Mouse (Mus musculus): ENCODE results near the gene Sec1.
A peak's percentile ranks its signal among the peaks of the same experiment; 100 is the strongest.
"Not testable (repeated sequence)": the region's sequence is repeated elsewhere in the genome, so short reads cannot be mapped to it uniquely, and the experiment has no call there.

The Sec1 gene

DNA sequence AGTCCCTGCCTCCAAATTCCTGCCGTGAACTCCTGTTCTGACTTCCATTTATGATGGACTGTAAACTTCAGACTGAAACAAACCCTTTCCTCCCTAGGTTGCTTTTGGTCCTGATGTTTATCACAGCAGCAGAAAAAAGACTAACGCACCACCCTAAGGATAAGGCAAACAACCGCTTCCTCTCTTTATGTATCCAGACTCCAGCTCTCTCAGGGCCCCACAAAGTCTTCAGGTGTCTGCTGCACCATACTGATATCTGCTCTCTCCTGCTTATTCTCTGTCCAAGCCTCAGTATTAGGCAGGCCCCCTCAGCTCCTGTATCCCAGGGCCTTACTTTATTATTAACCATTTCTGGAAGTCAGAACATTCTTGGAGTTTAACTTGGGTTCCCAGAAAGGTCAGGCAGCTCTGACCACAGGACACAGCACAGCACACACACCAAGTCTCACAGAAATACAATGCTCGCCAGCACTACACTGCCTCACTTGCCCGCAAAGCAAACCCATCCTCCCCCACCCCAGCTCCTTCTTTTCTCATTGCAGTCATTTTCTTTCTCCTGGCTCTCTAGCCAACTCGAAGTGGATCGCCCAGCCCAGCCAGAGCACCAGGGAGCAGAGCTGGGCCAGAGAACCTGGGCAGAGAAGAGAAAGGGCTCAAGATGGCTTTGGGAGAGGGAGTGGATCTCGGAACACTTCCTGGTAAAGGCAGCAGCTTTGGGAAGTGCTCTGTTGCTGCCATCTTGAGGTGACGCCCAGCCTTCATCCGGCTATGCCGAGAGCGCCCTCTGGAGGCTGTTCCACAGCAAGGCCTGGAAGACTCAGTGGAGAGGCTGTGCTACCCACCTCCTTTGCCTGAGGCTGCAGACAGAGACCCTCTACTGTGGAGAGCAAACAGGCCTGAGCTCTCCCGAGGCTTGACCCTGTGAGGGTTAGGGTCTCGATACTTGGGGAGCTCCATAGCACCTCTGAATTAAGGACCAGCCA is 11.8 kb downstream of the Sec1 start:
- DNase-seq (ENCODE audit: low read depth in 2 of 2, low spot score in 2 of 2): peak; percentile 69 to 79

DNA sequence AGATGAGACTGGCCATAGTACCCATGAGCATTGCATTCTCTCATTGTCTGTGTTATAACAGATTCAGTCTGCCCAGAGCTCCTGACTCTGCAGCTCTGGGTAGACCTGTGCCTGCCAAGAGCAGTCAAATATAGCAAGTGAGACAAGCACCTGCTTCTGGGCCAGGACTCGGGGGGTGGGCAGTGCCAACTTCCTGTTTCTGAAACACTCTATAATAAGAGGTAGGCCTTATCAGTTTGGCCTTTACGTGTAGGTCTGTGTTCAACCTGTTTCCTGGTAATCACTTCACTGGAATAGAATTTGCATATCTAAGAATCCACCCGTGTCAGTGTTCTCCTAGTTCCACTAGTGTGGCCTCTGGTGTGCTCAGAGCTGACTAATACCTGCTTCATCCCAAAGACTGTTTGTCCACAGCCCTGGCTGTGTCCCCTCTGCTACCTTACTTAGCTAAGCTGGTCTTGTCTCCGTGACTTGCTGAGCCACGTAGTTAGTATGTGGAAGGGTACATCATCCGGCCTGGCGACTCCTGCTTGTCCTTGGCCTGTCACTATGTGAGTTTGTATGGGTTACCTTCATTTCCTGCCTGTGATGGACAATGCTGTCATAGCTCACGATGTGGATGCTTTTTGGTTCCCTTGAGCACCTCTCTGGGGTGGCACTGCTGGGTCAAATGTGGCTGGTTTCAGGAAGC is 13.0 kb downstream of the Sec1 start:
- no peak for DNase-seq (ENCODE audit: low read depth in 2 of 2, low spot score in 2 of 2)

DNA sequence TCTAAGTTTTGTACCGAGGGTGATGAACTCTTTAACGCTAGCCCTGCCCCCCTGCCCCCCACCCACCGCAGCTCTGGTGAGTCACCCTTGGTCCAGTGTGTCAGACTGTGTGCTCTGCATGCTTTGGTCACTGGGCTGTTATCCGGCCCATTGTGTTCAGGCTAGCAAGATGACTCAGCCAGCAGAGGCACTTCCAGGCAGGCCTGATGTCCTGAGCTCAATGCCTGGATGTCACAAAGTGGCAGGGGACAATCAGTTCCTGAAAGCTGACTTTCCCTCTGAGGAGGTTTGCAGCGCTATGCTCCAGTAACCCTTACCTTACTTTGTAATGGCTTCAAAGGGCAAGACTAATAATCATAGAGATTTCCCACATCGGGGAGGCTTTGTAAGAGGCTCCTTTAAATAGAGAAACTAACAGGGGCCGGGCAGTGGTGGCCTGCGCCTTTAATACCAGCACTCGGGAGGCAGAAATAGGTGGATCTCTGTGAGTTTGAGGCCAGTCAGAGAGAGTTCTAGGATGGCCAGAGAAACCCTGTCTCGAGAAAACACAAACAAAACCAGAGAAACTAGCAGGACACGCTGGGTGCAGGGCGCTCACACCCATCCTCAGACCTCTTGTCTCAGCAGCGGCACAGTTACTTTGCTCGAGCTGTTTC is 14.1 kb downstream of the Sec1 start:
- no peak for DNase-seq (ENCODE audit: low read depth in 2 of 2, low spot score in 2 of 2)

DNA sequence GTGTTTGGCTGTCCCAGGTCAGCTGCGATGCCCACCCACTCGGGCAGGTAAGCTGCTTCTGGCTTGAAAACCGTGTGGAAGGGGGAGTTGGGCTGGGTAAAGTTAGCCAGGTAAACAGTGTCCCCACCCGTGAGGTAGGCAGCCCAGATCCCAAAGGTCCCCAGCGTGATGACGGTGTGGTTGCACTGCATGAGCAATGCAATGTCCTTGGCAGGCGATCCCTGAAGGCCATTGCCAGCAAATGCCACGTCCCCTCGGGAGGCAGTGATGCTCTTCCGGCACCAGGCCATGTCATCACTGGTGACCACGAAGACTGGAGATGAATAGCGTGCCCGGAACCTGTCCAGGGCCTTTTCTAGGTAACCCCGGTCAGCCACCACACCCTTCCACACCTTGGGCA is 15.7 kb downstream of the Sec1 start:
- DNase-seq (ENCODE audit: low read depth in 2 of 2, low spot score in 2 of 2): no peak

DNA sequence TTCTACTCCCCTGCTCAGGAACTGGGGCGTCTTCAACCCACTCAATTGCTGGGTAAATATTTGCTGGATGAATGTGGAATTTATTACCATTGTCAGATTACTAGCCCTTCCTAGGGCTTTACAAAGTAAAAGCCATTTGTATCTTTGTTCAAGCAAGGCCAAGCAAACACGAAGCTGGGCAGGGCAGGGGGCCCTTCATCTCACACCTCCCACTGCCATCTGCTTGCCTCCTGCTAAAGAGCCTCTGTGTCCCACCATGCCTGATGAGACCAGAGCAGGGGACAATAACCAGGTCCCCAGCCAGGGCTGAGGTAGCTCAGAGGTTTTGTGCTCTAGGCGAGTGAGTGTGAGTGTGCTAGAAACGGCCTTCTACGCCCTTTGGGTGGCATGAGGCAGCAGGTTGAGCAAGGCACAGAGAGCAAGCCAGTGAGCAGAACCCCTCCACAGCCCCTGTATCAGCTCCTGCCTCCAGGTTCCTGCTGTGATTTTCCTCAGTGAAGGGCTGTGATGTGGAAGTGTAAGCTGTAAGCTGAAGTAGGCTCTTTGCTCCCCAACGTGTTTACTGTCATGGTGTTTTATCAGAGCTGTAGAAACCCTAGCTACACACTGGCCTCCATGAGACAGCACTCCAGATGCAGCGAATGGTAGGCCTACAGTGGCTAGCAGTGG is 16.4 kb downstream of the Sec1 start:
- no peak for DNase-seq (ENCODE audit: low read depth in 2 of 2, low spot score in 2 of 2)

DNA sequence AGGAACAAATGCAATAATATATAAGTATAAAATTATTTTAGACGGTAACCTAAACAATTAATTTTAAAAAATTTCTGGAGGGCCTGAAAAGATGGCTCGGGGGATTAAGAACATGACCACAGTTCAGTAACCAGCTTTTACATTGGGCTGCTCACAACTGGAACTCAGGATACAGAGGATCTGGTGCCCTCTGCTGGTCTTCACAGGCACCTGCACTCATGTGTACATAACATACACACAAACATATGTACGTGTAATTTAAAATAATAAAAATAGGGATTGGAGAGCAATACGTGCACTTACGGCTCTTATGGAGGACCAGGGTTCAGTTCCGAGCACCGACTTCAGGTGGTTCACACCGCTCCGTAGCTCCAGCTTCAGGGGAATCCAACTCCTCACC is 25.3 kb downstream of the Sec1 start:
- no peak for DNase-seq (ENCODE audit: low read depth in 2 of 2, low spot score in 2 of 2)

DNA sequence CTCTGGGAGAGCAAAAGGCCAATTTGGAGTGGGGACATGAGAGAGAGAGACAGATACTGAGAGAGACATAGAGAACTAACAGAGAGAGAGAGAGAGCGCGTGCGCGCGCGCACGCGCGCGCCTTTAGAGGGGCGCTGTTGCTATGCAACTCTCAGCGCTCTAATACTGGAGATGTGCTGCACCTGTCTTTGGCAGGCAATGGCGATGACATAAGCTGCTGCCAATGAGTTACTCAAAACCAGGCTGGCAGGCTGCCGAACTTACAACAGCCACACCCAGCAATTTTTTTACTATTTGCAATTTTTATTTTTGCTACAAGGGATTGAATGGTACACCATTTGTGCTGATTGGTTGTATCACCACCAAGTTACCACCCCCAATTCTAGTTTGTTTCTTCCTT is 26.4 kb downstream of the Sec1 start:
- DNase-seq (ENCODE audit: low read depth in 2 of 2, low spot score in 2 of 2): no peak

DNA sequence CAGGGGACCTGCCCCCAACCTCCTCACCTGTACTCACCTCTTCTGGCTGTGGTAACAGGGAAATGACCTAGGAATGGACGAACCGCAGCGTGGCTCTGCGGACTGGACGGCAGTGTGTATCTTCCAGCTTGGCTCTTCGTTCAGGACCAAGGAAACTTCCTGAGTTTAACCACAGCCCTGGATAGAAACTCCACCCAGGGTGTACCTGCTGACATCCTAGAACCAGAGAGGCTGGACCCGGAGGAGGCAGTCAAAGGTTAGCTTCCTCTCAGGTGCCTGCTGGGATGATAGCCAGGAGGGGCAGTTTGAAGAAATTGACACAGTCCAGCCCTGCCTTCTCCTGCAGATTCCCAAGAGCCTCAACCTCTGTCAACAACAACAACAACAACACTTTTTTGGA is 28.0 kb downstream of the Sec1 start, which contains the start of gene Fut2:
Gene Fut2 (minus strand): TSS at position 234 of the 400 bp plus-strand sequence.
- no peak for DNase-seq (ENCODE audit: low read depth in 2 of 2, low spot score in 2 of 2)

DNA sequence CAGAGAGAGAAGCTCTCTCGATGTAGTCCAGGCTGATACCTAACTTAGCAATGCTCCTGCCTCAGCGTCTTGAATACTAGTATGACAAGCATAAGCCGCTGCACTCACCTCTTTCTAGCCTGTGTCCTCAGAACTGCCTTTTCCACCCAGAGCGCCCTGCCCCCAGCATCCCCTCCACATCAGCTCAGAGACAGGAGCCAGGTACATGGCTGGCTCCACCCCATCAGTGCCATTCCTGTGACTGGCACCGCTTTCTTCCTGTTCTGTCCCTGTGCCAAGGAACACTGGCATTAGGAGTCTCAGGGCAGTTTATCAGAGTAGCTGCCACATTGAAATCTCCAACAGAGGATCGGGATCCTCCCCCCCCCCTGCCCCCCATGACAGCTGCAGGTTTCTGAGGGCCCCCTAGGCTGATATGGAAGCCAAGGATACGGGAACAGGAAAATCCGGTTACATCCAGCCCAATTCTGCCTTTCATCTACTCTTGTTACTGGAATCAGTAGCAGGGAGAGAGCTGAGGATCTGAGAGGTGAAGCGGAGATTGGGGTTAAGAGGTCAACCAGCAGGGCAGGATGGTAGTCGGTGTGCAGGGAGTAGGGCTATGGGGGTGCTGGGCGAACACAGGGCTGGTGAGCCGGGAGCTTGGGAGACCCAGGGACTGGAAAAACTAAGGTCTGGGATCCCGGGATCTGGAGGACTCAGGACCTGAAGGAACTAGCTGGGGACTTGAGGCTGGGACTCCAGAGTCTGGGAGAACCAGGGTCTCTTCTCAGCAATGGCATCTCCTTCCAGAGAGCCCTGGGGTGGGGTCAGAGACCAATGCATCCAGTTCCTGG is 28.7 kb downstream of the Sec1 start:
- DNase-seq (ENCODE audit: low read depth in 2 of 2, low spot score in 2 of 2): no peak

DNA sequence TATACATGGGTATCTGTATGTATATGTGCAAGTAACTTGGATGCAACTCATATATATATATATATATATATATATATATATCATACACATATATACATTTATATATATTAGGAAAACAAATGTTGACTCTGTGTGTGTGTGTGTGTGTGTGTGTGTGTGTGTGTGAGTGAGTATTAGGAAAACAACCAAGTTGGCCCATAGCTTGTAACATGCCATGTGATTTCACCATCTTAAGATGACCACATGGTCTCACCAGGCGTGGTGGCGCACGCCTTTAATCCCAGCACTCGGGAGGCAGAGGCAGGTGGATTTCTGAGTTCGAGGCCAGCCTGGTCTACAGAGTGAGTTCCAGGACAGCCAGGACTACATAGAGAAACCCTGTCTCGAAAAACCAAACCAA is 32.5 kb downstream of the Sec1 start:
- not testable (repeated sequence) for DNase-seq (ENCODE audit: low read depth in 2 of 2, low spot score in 2 of 2)

DNA sequence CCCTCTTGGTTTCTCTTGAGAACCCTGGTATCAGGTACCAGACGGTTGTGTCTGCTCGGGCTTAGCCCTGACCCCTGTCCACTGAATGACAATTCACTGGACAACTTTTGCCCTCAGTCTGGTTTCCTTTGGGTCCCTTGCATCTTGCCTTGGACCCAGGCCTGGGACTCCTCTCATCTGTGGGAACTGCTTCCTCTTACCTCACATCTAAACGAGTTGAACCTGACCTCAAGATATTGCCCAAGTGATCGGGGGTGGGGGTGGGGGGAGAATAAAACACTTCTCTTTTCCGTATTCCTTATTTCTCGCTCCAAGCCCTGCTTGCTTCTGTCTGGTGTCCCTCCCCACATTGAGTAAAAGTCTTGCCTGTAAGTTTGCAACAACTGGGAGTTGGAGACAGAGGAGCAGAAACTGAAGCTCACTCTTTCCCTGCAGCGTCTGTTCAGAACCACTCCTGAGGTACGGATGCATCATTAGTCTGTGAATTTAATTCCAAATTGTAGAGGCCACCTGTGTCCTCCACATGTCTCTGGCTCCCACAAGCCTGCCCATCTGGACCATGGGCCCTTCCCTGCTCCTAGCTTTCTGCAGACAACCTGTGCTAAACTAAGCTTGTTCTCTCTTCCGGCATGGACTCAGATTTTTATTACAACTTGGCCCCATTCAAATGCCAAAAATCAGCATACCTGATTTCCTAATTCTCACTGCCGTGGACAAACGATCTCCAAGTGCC is 33.3 kb downstream of the Sec1 start:
- DNase-seq (ENCODE audit: low read depth in 2 of 2, low spot score in 2 of 2): no peak

DNA sequence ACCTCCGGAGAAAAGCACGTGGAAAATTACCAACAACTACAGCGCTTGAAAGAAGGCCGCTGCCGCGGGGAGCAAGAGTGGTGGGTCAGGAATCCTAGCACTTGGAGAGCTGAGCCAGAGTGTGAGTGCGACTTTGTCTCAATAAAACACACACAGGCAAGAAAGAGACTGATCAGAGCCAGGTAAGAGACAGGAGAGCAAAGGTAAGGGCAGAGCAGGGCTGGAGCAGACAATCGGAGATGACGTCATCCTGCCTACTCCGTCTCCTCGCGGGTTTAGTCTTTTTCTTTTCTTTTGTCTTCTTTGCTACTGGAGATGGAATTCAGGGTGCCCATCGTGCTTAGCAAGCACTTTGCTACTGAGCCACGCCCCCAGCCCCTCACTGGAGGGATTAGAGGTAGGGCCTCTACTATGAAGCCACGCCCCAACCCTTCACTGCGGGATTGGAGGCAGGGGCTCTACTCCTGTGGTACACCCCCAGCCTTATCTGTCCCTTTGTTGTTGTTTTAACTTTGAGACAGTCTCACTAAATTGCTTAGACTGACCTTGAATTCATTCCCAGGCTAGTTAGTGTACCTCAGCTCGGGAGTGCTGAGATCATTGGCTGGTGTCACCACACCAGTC is 39.7 kb downstream of the Sec1 start:
- DNase-seq (ENCODE audit: low read depth in 2 of 2, low spot score in 2 of 2): no peak

DNA sequence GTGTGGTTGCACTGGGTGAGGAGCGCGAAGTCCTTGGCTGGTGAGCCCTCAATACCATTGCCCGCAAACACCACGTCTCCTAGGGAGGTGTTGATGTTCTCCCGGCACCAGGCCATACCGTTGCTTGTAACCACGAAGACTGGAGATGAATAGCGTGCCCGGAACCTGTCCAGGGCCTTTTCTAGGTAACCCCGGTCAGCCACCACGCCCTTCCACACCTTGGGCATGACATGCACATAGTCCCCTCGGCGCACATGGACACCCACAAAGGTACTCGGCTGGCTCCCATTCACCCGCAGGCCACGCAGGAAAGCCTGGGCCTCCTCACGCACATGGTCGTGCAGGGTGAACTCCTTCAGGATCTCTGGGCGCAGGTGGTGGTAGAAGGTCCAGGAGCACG is 43.7 kb downstream of the Sec1 start:
- DNase-seq (ENCODE audit: low read depth in 2 of 2, low spot score in 2 of 2): not testable (repeated sequence)

DNA sequence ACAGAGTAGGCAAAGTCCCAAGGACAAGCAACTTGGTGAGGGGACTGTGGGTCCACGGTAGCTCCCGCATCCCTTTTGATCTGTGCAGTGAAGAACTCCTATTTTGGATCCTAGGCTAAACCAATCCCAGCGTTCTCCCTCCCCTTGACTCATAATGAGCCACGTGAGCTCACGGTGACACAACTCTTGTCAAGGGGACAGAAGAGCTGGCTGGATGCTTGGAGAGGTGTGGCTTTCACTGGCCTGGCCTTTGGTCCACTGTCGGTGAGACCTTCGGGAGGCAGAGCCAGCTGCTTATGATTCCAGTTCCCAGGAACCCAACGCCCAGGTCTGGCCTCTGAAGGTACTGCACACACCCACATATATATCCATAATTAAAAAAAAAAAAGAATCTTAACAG is 44.9 kb downstream of the Sec1 start:
- no peak for DNase-seq (ENCODE audit: low read depth in 2 of 2, low spot score in 2 of 2)

DNA sequence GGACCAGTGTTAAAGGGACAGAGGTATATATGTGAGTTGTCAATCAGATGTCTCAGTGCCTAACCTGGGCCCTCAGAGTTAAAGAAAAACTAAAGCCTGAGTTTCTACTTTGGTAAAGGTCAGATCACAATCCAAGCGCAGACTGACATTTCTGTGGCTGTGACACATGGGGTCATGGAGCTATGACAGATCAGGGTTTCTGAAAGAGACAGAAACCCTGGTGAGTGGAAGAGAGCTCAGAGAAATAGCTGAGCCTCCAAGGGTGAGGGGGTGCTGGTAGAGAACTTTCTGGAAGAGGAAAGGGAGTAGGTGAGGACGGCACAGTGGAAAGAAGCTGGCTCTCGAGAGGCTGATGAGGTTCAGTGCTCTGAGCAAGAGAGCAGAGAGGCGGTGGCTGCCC is 47.5 kb downstream of the Sec1 start:
- no peak for DNase-seq (ENCODE audit: low read depth in 2 of 2, low spot score in 2 of 2)

DNA sequence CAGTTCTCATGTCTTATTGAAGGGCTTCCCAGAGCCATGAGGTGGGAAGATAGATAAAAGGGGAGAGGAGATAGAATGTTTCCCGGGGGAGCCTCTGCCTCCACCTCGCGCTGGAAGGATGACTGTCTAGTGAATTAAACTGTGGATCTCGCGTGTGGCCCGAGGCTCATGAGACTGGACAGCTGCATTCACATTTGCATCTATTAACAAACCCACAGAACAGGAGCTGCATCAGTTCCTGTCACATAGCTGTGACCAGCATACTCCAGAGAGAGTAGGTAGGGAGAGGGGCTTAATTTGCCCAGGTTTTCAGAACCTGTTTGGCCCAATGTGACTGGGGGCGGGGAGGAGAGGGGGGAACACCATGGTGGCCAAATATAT is 48.6 kb downstream of the Sec1 start:
- no peak for DNase-seq (ENCODE audit: low read depth in 2 of 2, low spot score in 2 of 2)

DNA sequence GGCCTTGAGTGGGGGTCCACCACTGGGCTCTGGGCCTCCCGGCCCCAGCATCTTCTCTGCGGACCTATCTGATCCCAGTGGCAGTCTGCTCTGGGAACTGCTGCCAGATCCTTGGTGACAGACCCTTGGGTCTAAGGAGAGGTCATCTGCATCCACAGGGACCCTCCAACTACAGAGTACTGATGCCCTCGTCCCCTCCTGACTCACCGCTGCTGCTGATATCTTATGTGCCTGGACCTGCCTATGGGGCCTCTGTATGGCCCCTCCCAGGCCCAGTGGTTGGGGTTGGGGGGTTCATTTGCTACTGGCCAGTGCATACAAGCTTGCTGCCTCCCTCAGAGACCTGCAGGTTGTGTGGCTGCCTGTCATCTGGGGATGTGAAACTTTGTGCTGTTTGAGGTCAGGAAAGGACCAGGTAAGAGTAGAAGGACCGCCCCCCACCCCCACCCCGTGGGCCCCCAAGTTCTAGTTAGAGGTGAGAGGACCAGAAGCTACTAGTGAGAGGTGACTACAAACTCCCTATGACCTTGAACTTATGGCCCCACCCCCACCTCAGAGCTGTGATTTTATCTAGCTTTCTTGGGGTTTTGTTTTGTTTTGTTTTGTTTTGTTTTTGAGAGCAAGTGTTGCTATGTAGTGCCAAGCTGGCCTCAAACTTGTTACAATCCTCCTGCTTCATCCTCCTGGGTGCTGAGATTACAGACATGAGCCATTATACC is 49.2 kb downstream of the Sec1 start:
- DNase-seq (ENCODE audit: low read depth in 2 of 2, low spot score in 2 of 2): no peak

DNA sequence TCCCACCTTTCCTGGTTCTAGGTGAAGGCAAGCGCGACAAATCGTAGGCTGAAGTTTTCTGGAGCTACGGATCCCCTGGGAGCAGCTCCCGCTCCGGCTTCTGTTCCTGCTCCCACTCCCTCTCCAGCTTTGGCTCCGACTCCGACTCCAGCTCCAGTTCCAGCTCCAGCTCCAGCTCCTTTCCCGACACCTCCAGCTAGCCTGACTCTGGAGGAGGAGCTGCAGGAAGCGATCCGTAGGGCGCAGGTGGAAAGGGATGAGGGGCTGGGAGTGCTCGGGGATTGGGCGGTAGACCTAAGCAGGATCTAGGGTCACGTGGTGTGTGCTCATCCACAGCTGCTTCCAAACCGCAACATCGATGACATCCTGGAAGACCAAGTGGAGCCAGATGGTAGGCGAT is 50.0 kb downstream of the Sec1 start:
- DNase-seq (ENCODE audit: low read depth in 2 of 2, low spot score in 2 of 2): no peak

Measured in CD8-positive naive resting alpha-beta T cell, adult 2 months (primary cell).